Mouse (Mus musculus) midbrain, postnatal 0 days (tissue): ENCODE data around the gene N4bp2l1. TPM values are rescaled to one million over a fixed set of nuclear protein-coding genes. Genes with fewer than 3 reads are reported as not detected.

Experiments
- ATAC-seq: fragments of 200-750 bp; cut with Nextera tagmentation; 2 replicates; pipeline ENCODE4 v1.8.0; 2017; ENCODE audit warnings: moderate number of reproducible peaks, mild to moderate bottlenecking, moderate TSS enrichment, moderate library complexity; ENCODE audit not compliant: low FRiP score
- DNase-seq: peaks from one replicate; pipeline ENCODE4 v3.0.0-alpha.2; 2015; ENCODE audit warnings: low spot score
- H3K27ac ChIP-seq: fragments of 300-500 bp; sonication (generic); 2 replicates; pipeline ENCODE4 v1.5.1; 2014; ENCODE audit warnings: low read depth, mild to moderate bottlenecking, low read length, mixed read lengths
- H3K27me3 ChIP-seq: fragments of 300-500 bp; sonication (generic); 2 replicates; pipeline ENCODE4 v1.6.1; 2014; ENCODE audit warnings: low read length, control low read depth, mixed read lengths; ENCODE audit not compliant: insufficient read depth
- H3K36me3 ChIP-seq: fragments of 300-500 bp; sonication (generic); 2 replicates; pipeline ENCODE4 v1.6.1; 2014; ENCODE audit warnings: low read length, control low read depth, mixed read lengths; ENCODE audit not compliant: insufficient read depth
- H3K4me1 ChIP-seq: fragments of 300-500 bp; sonication (generic); 2 replicates; pipeline ENCODE4 v1.6.1; 2014; ENCODE audit warnings: mild to moderate bottlenecking, control low read depth, antibody characterized with exemption, low read length, mixed read lengths; ENCODE audit not compliant: insufficient read depth
- H3K4me2 ChIP-seq: fragments of 300-500 bp; sonication (generic); 2 replicates; pipeline ENCODE4 v1.6.1; 2014; ENCODE audit warnings: low read depth, mild to moderate bottlenecking, low read length, mixed read lengths; ENCODE audit not compliant: poor library complexity, severe bottlenecking
- H3K4me3 ChIP-seq: fragments of 300-500 bp; sonication (generic); 2 replicates; pipeline ENCODE4 v1.5.1; 2014; ENCODE audit warnings: low read depth, mild to moderate bottlenecking, low read length, moderate library complexity
- H3K9ac ChIP-seq: fragments of 300-500 bp; sonication (generic); replicated peaks from 2 replicates; pipeline ENCODE4 v1.6.1; 2014; ENCODE audit warnings: mild to moderate bottlenecking, low read length, moderate library complexity, mixed read lengths; ENCODE audit not compliant: poor library complexity, severe bottlenecking
- H3K9me3 ChIP-seq: fragments of 300-500 bp; sonication (generic); 2 replicates; pipeline ENCODE4 v1.6.1; 2016; ENCODE audit warnings: low read length, control low read depth
- CTCF ChIP-seq: IDR thresholded peaks from 2 replicates; pipeline ENCODE4 v1.5.1; 2016; ENCODE audit warnings: antibody characterized with exemption, mild to moderate bottlenecking
- WGBS: fragments of 180-500 bp; shearing (Covaris S2); extraction: QIAGEN DNeasy Blood & Tissue Kit; methylation state at CpG from one replicate; pipeline ENCODE4 v1.1.7; 2014; 5-methylcytosine and 5-hydroxymethylcytosine counted together
- polyA plus RNA-seq: library from polyadenylated mRNA; unstranded; fragments of >200 nt; fragmentation: Nextera tagmentation; extraction: Ambion mirVana; gene quantifications from 2 replicates; pipeline ENCODE4 v1.2.1, GENCODE M21; 2015
- total RNA-seq: library from RNA; depleted of rRNA; stranded (reverse); fragments of >200 nt; gene quantifications from 2 replicates; pipeline ENCODE4 v1.2.3, GENCODE M21; 2014

The N4bp2l1 gene
- total and polyA plus RNA-seq, 2 experiments from 2014 or later = 16.8 to 38.0 TPM

DNA sequence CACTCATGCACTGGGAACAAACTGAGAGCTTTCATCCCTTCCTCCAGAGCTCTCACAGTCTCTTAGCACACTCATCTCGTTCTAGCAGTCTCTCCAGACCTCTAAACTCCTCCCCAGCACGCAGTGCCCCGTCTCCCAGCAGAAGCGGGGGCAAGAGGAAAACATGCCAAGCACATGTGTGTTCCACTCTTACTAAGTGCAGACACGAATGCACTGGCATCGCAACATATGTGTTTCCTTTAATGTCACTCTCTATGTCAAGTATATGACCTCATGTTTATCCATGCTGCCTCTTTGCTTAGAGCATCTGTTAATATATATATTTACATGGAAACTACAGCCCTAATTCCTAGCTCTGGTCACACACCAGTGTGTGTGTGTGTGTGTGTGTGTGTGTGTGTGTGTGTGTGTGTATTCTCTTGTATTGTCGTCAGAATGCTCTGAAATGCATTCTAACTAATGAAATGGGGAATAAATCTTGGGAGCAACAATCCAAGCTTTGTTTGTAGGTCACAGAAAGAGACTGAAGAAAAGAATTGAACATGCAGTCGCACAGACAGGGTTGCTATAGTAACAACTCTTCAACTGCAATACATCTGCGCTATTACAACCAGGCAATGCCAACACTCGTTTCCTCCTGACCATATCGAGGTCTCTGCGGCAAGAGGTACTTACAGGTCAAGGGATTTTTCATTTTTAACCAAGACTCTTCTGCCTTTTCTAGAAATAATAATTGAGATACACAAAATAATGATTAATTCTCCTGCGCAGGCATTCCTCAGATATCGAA, 4.6 kb upstream of the N4bp2l1 start:
- no peaks in the 10 kb centered on the region for H3K9me3 ChIP-seq
- ATAC-seq = peak; percentile 73
- no peak overlapping the region for H3K4me3 ChIP-seq
- H3K4me2 ChIP-seq = no peak overlapping the region
- no peak overlapping the region for H3K9ac ChIP-seq
- H3K36me3 ChIP-seq = no peaks in the 10 kb centered on the region; the same call in 1 of the 2 replicates
- no peaks in the 10 kb centered on the region for H3K27me3 ChIP-seq
- H3K27ac ChIP-seq = peak overlapping the region; percentile 74
- 54% methylated on average over 14 of the region's 14 CpGs for WGBS
- peak; percentile 73 for DNase-seq
- peaks cover 5% of the 10 kb centered on the region; the same call in 1 of the 2 replicates for H3K4me1 ChIP-seq
- TF ChIP-seq CTCF = no peak

DNA sequence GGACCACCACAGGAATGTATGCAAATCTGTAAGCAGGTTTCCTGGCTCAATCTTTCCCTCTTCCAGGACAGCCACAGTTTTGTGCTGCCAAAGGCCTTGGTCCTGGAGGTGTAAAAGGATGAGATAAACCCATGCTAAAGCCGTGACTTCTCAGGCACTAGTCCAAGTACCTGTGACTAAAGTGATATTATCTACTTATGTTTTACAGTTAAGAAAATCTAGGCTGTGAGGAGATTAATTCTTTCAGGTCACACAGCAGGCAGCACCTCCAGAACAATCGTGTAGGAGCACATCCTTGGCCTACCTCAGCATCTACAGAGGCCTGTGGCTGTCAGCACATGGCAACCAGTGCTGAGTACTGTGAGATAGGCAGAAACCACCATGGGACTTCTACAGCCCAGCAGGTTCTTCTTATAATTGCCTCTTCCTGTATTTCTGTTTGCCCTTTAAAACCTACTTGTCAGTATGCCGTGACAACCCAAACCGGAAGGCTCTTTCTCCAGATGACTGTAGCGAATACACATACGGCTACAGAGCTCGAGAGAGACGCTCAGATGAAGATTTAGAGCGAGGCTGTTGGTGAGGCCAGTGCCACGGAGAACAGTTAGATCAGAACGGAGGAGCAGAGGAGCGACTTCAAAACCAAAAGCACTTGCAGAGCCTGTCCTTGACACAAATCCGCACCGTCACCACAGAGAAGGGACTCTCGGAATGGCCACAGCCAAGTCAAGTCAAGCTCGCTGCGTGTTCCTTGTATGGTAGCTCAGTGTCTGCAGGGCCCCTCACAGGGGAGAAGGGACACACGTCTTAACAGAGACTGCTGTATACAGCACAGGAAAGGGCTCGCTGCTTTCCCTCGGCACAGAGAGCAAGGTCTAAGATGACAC, 3.8 kb upstream of the N4bp2l1 start:
- no peaks in the 10 kb centered on the region for H3K9me3 ChIP-seq
- no peak overlapping the region for H3K4me3 ChIP-seq
- TF ChIP-seq CTCF = no peak
- H3K4me2 ChIP-seq = no peak overlapping the region
- peaks cover 5% of the 10 kb centered on the region; the same call in 1 of the 2 replicates for H3K4me1 ChIP-seq
- DNase-seq (no peak), ATAC-seq (peak; percentile 45)
- WGBS = 65% methylated on average over 20 of the region's 20 CpGs
- no peak overlapping the region for H3K9ac ChIP-seq
- 0 out of 2 replicates have a peak, but pooled peaks cover 4% of the 10 kb centered on the region for H3K36me3 ChIP-seq
- H3K27me3 ChIP-seq = no peaks in the 10 kb centered on the region
- H3K27ac ChIP-seq = peak overlapping the region; percentile 74

DNA sequence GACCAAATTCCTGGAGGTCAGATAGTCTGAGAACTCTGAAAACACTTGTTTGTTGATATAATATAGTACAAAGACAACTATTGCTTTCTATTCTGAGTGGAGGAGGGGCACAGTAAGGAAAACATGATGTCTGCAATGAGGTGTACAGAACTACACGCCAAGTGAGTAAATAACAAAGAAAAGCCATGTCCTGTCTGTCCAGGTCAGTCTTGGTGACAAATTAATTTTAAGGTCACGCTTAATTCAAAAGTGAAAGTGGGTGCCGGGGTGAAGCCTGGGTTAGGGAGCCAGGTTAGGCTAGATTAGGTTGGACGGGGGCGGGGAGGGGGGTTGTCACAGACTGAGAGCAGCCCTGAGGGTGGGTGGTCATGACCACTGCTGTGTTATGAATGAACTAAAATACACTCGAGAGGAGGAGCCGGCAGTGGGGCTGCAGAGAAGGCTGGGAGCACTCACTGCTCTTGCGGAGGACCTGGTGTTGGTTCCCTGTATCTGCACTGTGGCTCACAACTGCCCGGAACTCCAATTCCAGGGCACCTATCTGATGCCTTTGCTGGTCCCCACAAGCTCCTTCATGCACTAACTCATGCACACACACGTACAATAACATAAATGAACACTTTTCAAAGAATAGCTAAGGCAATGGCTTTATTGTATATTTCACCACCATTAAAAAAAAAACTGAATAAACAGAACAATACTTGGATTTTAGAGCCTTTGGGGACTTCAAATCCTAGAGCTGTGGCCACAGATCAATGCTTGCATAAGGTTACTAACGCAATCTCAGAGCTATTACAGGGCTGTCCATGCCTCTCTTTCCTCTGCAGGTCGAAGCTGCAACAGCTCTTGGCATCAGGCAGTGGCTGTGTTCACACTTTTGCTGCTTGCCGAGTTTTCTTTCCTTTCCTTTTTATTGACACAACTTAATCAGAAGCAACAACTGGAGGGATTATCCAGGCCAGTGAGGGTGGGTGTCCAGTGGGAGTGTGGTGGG, 2.6 kb upstream of the N4bp2l1 start:
- no peaks in the 10 kb centered on the region for H3K9me3 ChIP-seq
- no peak overlapping the region for H3K9ac ChIP-seq
- no peak overlapping the region for H3K4me2 ChIP-seq
- no peaks in the 10 kb centered on the region for H3K27me3 ChIP-seq
- H3K36me3 ChIP-seq = 0 out of 2 replicates have a peak, but pooled peaks cover 4% of the 10 kb centered on the region
- ATAC-seq (no peak), DNase-seq (no peak)
- no peak overlapping the region for H3K27ac ChIP-seq
- no peak for TF ChIP-seq CTCF
- H3K4me1 ChIP-seq = peaks cover 5% of the 10 kb centered on the region; the same call in 1 of the 2 replicates
- WGBS = 63% methylated on average over 13 of the region's 13 CpGs
- H3K4me3 ChIP-seq = no peak overlapping the region

DNA sequence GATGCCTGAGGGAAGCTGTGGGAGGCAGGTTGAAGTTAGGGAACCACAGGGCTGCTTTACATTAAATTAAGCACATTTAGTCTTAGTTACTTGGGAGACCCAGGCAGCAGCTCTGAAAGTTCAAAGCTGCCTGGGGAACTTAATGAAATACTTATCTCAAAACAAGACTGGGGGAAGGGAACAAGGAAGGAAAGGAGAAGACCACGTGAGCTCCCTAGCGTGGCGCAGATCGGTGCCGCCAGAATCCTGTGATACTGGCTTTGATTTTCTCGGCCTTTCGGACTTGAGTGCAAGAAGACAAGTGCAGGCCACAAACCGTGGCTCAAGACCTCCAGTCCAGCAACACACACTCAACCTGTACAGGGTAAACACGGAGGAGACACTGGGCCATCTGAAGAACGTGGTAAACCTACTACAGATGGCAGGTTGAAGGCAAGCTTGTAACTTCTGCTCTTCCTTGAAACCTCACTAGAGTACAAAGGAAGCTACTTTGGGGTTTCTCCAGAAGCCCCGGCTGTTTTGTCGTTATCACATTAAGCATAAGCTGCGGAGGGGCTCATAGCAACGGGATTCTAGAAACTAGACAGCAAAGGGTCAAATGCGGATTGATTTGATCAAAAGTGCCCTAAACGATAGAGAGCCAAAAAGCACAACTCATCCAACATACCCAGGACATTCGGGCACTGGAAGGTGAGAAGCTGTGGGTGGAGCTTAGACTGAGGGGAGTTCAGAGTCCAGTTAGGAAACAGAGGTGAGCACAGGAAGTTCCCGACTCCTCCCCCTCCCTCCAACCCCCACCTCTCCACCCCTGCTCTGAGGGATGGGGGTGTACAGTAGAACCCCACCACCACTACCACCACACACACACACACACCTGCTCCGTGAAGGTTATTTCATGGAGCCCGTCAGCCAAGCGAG, 1.5 kb upstream of the N4bp2l1 start:
- ATAC-seq (no peak), DNase-seq (no peak)
- Histone ChIP-seq H3K4me3 (no peak overlapping the region), H3K27ac (no peak overlapping the region), H3K36me3 (0 out of 2 replicates have a peak, but pooled peaks cover 4% of the 10 kb centered on the region), H3K9me3 (no peaks in the 10 kb centered on the region), H3K4me2 (no peak overlapping the region), H3K9ac (no peak overlapping the region), H3K27me3 (no peaks in the 10 kb centered on the region), H3K4me1 (peaks cover 5% of the 10 kb centered on the region; the same call in 1 of the 2 replicates)
- TF ChIP-seq CTCF = no peak
- WGBS = 74% methylated on average over 21 of the region's 21 CpGs
